In genomic region chr5:107010300-107010699, GRCm38 (mm10) we compare ENCODE assay signal across 15 mouse cellular contexts.
"Had no signal": no experiment of that assay in that cellular context is flagged by ENCODE, and none has a peak within 500 bp of the region (broad histone marks: within the 10 kb centered on the region; RNA-seq: fewer than 3 reads in every experiment).

No protein-coding gene starts in this region.

- H3K4me2 ChIP-seq: limb, embryonic 12.5 days; liver, embryonic 15.5 days; midbrain, embryonic 11.5 days; midbrain, embryonic 15.5 days; stomach, embryonic 15.5 days had no signal

- DNase-seq: kidney, adult 8-10 months; kidney, postnatal 36 days; lung, adult 2 months; lung, postnatal 36 days; right cerebral cortex, postnatal 25 days; thymus, adult 18-20 months; thymus, postnatal 14 days had no signal

- H3K4me3 ChIP-seq: limb, embryonic 12.5 days; liver, embryonic 15.5 days; megakaryocyte, embryonic 14.5 days; midbrain, embryonic 15.5 days; stomach, embryonic 15.5 days had no signal

- H3K27me3 ChIP-seq: limb, embryonic 12.5 days; liver, embryonic 15.5 days; midbrain, embryonic 15.5 days; stomach, embryonic 15.5 days had no signal

- H3K9me3 ChIP-seq: liver, embryonic 15.5 days; midbrain, embryonic 15.5 days; stomach, embryonic 15.5 days had no signal

- H3K27ac ChIP-seq: limb, embryonic 12.5 days; liver, embryonic 15.5 days; midbrain, embryonic 15.5 days; stomach, embryonic 15.5 days had no signal

- ATAC-seq: intestine, embryonic 16.5 days; lung, postnatal 0 days; midbrain, embryonic 15.5 days had no signal

- H3K9ac ChIP-seq: limb, embryonic 12.5 days; liver, embryonic 15.5 days; midbrain, embryonic 15.5 days; stomach, embryonic 15.5 days had no signal

- H3K36me3 ChIP-seq: limb, embryonic 12.5 days; liver, embryonic 15.5 days; midbrain, embryonic 15.5 days; stomach, embryonic 15.5 days had no signal
